Mouse (Mus musculus): ENCODE data around the gene Mzf1.
A peak's percentile ranks its signal among the peaks of the same experiment; 100 is the strongest.

Mzf1 gene

DNA sequence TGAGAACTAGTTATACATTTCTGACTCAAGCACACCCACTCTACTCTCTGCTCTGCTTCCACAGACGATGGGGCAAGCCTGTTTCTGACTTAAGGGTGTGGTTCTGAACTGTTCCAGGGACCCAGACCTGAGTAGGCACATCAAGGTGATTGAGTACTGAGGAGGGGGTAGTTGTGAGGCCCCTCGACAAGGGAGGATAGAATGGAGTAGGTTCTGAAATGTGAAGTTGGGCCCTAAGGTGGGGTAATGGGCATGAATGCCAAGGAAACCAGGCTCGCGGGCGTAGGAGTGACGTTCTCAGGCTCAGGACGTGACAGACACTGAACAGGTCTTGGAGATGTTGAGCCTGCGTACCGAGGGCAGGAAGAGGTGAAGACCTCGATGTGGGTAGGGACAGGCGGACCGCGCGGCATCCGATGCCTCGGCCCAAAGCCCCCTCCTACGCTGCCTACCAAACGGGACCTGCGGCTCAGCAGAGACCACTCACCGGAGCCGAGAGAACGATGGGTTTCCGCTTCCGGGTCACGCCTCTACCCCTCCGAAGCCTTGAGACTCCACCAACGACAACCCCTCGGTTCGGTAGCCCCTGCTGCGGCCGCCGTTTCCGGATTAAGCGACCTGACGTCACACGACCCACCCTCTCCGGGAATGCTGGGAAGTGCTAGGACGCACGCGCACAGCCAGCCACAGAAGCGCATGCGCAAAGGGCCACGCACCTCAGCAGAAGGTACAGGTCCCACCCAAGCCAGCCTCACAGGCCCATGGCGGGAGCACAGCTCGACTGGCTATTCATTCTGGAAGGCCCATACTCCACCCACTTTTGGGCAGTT, 20.2 kb downstream of the Mzf1 start, which contains the start of gene Chmp2a:
TSS of gene Chmp2a (minus strand) at position 660 of the 830 bp plus-strand sequence.
- DNase-seq (ENCODE audit: low spot score in 2 of 2): peak; percentile 97

DNA sequence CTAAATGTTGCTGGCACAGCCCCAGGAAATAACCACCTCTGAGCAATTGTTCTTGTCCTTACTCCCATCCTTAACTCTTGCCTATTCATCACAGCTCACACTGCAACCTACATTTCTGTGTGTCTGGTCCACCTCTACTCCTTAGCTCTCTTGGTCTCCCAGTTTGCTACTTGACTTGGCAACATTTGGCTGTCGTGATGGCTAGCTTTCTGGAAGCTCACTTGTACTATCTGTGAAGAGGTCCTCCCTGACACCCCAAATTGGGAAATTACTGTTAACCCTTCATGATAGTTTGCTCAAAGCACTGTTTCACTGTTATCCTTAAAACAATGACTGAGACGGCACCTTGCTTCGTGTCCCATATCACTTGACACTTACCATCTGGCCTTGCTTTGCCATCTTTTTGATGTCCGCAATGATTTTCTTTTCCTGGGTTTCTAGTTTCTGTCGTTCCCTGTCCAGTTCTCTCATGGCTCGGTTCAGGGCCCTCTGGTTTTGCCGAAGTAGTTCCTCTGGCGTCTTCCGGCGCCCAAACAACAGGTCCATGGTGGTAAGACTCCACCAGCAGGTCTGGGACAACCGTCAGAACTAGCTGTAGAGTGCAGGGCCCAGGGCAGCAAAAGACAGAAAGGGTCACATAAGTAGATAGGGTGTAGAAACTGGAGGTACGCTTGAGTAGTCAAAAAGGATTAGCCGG, 21.0 kb downstream of the Mzf1 start:
- DNase-seq (ENCODE audit: low spot score in 2 of 2): no peak

- no peak for DNase-seq (ENCODE audit: low spot score in 2 of 2)
Observed at GRCm38 (mm10) chr7:13032541-13032940, 22.0 kb downstream of the Mzf1 start.

GRCm38 (mm10) chr7:13031983-13032382, 22.6 kb downstream of the Mzf1 start:
- no peak for DNase-seq (ENCODE audit: low spot score in 2 of 2)

DNA sequence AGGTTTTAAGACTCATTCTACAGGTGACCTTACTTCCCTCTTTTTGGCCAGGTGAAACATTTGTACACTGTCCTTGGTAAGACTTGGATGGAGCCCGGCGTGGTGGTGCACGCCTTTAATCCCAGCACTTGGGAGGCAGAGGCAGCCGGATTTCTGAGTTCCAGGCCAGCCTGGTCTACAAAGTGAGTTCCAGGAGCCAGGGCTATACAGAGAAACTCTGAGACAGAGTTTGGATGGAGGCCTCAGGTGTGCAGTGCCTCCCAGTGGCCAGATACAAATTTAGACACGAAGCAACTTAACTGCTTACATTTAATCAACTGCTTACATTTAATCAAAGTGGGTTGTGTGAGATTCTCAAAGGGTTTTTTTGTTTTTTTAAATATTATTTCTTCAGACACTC, 23.5 kb downstream of the Mzf1 start:
- DNase-seq (ENCODE audit: low spot score in 2 of 2): no peak

GRCm38 (mm10) chr7:13028986-13029385, 25.6 kb downstream of the Mzf1 start:
- DNase-seq (ENCODE audit: low spot score in 2 of 2): no peak

DNA sequence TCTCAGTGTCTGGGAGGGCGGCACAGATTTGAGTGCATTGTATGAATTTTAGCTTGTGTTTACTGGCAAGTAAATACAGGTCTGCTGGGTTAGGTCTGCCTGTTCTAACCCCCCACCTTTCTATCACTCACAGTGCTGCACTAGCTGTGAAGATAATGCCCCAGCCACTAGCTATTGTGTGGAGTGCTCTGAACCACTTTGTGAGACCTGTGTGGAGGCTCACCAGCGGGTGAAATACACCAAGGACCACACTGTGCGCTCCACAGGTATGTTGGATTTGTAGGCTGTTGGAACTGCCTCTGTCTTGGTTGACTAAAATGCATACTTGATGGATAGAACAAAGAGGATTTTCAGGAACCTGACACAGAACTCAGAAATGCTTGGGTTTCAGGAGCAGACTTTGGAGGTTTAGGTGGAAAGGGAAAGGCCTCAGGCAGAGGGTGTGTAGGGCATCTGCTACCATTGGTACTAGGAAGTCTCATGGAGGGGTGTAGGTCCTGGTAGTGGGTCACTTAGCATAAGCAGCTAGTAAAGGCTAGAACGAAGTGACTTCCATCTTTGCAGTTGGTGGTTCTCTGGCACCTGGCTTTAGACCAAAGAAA, 29.0 kb downstream of the Mzf1 start:
- no peak for DNase-seq (ENCODE audit: low spot score in 2 of 2)

GRCm38 (mm10) chr7:13024805-13025204, 29.8 kb downstream of the Mzf1 start:
- peak; percentile 72 to 88 for DNase-seq (ENCODE audit: low spot score in 2 of 2)

DNA sequence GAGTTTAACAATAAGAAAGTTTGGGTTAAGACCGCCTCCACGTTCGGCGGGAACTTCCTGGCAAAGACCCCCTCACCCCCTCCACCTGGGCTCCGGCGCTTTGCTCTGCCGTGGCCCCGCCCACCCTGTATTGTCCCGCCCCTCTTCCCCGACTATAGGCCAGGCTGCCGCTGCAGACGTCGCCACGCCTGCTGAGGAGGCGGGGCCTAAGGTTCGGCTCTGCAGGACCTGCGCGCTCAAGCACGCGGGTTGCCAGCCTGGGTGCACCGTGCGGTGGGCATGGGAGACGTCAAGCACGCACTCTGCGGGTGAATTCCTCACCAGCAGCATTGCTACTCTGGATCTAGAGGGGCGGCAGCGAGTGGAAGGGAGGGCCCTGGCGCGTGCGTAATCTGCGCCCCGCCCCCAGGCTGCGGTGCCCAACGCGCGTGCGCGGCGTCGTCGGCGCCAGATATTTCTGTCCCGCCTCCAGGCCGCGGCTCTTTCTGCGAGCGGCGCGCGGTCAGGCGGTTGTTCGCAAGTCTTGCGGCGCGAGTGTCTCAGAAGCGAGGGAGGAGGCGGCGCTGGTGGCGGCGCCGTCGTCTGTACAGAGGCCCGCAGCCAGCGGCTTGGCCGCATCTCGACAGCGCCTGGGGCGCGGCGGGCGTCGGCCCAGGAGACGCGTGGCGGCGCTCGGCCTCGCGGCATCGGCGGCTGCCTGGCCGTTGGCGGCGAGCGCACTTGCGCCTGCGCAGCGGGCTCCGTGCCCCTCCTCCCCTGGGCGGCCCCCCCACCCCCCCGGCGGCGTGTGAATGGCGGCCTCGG, 30.4 kb downstream of the Mzf1 start:
- DNase-seq (ENCODE audit: low spot score in 2 of 2): peak; percentile 83 to 96

GRCm38 (mm10) chr7:13022773-13023535, 31.6 kb downstream of the Mzf1 start:
- peak in 1 of 2 experiments; percentile 61 for DNase-seq (ENCODE audit: low spot score in 2 of 2)

- no peak for DNase-seq (ENCODE audit: low spot score in 2 of 2)
Observed at GRCm38 (mm10) chr7:13015217-13015616, 39.3 kb downstream of the Mzf1 start.

GRCm38 (mm10) chr7:13014275-13014839, 40.2 kb downstream of the Mzf1 start:
- DNase-seq (ENCODE audit: low spot score in 2 of 2): no peak

- DNase-seq (ENCODE audit: low spot score in 2 of 2): no peak
Observed at GRCm38 (mm10) chr7:13013671-13014070, 40.9 kb downstream of the Mzf1 start.

DNA sequence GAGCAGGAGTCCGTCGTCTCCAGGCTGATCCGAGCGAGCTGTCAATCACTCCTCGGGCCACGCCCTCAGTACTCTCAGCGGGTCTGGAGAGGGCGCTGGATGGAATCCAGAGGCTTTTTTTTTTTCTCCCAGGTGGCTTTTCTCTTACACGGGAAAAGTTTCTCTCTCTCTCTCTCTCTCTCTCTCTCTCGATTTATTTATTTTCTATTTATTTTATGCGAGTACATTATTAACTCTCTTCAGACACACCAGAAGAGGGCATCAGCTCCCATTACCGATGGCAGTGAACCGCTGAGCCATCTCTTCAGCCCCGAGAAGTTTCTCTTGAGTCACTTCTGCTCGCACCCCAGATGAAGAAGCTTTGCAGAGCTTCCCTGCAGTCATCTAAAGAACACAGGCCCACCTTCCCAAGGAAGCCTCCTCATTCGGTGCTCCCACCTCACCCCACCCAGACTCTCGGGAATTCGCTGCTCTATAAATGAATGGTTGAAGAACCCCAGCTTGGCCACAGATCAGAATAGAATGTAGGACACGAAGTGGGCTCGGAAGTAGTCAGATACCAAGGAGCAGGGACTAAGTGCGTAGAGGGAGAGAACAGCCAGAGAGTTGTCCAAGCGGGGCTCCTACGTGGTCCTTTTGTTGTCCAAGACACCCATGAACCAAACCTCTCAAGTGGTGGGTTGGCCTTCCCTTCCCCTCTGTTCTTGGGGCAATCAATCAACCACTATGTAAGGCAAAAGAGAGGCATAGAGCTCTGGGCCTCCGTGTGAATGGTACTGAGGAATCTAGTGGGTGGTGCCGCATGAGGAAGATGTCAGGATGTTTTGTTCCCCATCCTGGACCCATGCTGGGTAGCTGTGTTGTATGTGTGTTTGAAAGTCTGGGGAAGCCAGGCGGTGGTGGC, 44.3 kb downstream of the Mzf1 start, which contains the start of gene Zbtb45:
TSS of gene Zbtb45 (minus strand) at position 30 of the 904 bp plus-strand sequence.
- peak in 1 of 2 experiments; percentile 19 for DNase-seq (ENCODE audit: low spot score in 2 of 2)

GRCm38 (mm10) chr7:13009143-13010004, 45.2 kb downstream of the Mzf1 start:
- DNase-seq (ENCODE audit: low spot score in 2 of 2): peak; percentile 84 to 92

DNA sequence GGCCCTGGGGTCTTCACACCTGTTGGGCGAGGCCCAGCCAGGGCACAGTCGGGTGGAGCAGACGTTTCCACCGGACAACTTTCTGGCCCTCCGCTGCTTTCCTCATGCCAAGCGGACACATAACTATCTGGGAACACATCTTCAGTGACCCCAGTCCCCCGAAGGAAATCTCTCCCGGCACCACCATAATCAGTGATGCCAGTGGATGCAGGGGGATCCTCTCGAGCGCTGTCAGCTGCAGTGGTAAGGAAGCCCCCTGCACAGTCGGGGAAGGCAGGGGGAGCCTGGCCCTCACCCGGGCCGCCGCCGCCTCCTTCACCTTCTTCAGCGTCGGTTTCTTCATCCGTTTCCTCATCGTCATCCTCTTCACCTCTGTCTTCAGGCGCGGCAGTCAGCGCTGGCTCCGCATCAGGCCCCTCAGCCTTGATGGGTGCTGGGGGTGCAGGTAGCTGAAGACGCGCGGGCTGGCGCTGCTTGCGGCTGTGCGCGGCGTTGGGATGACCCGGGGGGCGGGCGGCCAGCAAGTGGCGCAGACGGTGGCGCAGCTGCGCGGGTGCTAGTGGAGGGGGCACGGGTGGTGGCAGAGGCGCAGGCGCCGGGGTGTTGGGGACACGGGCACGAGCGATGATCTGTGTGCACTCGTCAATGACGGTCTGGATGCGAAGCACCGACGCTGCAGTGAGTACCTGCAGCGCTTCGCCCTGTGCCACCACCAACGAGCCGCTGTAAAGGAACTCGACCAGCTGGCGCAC, 47.0 kb downstream of the Mzf1 start:
- DNase-seq (ENCODE audit: low spot score in 2 of 2): peak in 1 of 2 experiments; percentile 21

DNA sequence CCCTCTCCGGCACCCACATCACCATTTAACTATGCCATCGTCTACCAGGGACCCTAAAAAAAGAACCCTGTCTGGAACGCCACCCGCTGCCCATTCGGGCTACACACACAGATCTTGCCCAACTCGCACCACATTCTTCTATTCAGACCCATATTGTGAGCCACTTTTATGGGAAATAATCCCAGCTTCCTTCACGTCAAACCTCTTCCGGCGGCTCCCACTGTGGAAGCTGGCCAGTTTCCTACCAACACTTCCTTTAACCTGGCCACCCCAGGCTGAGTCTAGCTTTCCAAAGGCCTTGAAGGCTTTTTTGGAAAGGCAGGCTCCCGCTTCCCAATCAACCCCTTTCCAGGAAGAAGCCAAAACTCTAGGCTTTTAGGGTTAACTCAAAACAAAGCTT, 48.0 kb downstream of the Mzf1 start:
- peak in 1 of 2 experiments; percentile 1 for DNase-seq (ENCODE audit: low spot score in 2 of 2)

GRCm38 (mm10) chr7:13006011-13006410, 48.6 kb downstream of the Mzf1 start:
- DNase-seq (ENCODE audit: low spot score in 2 of 2): peak in 1 of 2 experiments; percentile 20
